Mouse (Mus musculus) embryo, embryonic 10 days (tissue): ENCODE results near the gene Arhgdib.
A peak's percentile ranks its signal among the peaks of the same experiment; 100 is the strongest.
"Not testable (repeated sequence)": the region's sequence is repeated elsewhere in the genome, so short reads cannot be mapped to it uniquely, and the experiment has no call there.

Source experiments
- DNase-seq: peaks from one replicate; pipeline ENCODE4 v3.0.0-alpha.2; 2015; ENCODE audit warnings: low spot score

Arhgdib gene

DNA sequence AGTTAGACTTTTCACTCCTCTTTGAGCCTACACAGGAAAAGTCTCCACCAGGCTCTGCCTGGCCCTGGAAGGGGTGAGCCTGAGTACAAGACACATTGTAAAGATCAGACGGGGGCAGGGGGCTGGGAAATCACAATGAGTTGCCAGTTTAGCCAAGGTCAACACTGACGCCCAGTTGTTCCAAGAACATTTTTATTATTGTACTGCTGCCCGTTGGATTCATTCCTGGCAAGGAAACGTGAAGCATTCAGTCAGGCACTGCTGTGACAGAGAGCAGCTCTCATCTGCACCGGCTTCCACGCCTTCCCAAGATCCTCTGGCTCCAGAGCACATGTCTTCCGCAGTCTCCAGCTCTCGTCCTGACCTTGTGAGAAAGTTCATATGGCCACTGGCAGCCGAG is 53.8 kb downstream of the Arhgdib start:
- no peak for DNase-seq

GRCm38 (mm10) chr6:136884766-136885165 is 56.9 kb downstream of the Arhgdib start:
- DNase-seq, result not testable (repeated sequence)

GRCm38 (mm10) chr6:136883961-136884360 is 57.7 kb downstream of the Arhgdib start:
- no peak for DNase-seq

- no peak for DNase-seq
These were observed 58.2 kb downstream of the Arhgdib start for GRCm38 (mm10) chr6:136883431-136883915.

DNA sequence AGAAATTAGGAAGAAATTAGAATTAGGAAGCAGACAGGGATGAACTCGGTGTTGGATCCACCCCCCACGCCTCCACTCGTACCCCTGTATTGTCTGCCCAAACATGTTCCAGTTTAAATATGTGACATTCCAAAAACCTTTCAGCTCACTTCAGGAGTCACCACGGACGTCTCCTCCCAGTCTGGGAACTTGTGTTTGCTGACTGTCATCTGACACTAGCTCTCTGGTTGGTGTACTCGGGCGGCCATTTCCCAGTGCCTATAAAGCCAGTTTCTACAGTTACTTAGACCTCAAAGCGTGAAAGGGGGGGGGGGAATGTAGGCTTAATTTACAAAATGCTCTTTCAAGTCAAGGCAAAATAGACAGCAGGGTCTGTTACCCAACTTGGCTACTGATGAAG is 60.0 kb downstream of the Arhgdib start:
- DNase-seq, result no peak

DNA sequence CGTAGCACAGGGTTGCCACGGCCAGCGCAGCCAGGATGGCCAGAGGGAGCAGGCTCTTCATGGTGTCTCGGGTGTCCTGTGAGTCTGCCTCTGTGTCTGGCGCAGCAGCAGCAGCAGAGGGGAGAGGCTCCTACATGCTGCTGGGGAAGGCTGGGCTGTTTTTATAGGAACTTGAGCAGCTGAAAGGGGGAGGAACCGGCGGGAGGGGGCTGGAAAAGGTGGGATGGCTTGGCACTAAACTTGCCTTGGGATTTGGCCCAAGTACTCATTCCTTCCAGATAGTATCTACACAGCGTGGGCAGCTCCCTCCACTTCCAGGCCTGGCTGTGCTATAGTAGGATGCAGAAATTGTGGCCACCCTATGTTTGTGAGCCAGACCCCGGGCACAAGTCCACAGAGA is 66.0 kb downstream of the Arhgdib start, which contains the start of gene Mgp:
Gene Mgp (minus strand): TSS at position 154 of the 400 bp plus-strand sequence.
- peak; percentile 38 for DNase-seq

GRCm38 (mm10) chr6:136874599-136874998 is 67.1 kb downstream of the Arhgdib start:
- no peak for DNase-seq
